Mouse (Mus musculus) liver, embryonic 14.5 days (tissue): ENCODE results near the gene Gm37240.

Experiments used
- CTCF ChIP-seq: IDR thresholded peaks from 2 replicates; pipeline ENCODE4 v1.5.1; 2016; ENCODE audit warnings: antibody characterized with exemption, low read depth, control low read depth
- EP300 ChIP-seq: IDR thresholded peaks from 2 replicates; pipeline ENCODE4 v1.6.1; 2016; ENCODE audit warnings: antibody characterized with exemption, low read depth

DNA sequence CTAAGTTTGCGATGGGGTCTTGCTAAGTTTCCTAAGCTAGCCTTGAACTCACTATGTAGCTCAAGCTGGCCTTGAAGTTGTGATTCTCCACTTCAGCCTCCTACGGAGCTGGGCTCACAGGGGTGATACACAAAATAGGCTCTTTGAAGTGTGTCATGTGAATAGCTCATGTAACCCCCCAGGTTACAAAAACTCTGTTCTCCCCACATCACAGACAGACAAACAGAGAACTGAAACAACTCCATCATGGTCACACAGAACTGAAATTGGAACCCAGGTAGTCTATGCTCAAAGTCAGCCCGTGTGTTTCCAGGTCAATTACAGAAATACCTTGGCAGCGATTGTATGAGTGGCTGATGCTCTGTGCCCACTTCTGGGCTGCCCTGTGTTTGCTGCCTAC lies 1164.6 kb downstream of the Gm37240 start:
- TF ChIP-seq CTCF (no peak), EP300 (no peak)
